Mouse (Mus musculus) erythroblast, embryonic 14.5 days (primary cell): ENCODE results near the gene Srd5a1. TPM values are rescaled to one million over a fixed set of nuclear protein-coding genes. Genes with fewer than 3 reads are reported as not detected.

Experiments
- H3K27me3 ChIP-seq: 2 replicates; pipeline ENCODE4 v1.6.1; 2012; ENCODE audit warnings: inconsistent platforms; ENCODE audit not compliant: control insufficient read depth
- H3K36me3 ChIP-seq: 2 replicates; pipeline ENCODE4 v1.6.1; 2012; ENCODE audit warnings: mild to moderate bottlenecking, inconsistent platforms; ENCODE audit not compliant: control insufficient read depth
- H3K4me1 ChIP-seq: 2 replicates; pipeline ENCODE4 v1.6.1; 2012; ENCODE audit warnings: inconsistent platforms; ENCODE audit not compliant: control insufficient read depth
- H3K4me3 ChIP-seq: replicated peaks from 2 replicates; pipeline ENCODE3; 2012; ENCODE audit warnings: moderate library complexity, mild to moderate bottlenecking, inconsistent platforms
- H3K9me3 ChIP-seq: 2 replicates; pipeline ENCODE4 v1.6.1; 2012; ENCODE audit warnings: low read length, inconsistent platforms, mixed read lengths; ENCODE audit not compliant: control insufficient read depth
- GATA1 ChIP-seq: IDR thresholded peaks from 2 replicates; pipeline ENCODE4 v1.6.1; 2012; ENCODE audit warnings: low read length, inconsistent platforms, mixed read lengths
- TAL1 ChIP-seq: IDR thresholded peaks from 3 replicates; pipeline ENCODE4 v1.6.1; 2012; ENCODE audit warnings: low read length, inconsistent platforms, mixed read lengths
- polyA plus RNA-seq: library from polyadenylated mRNA; stranded (reverse); fragments of >175 nt; gene quantifications from 2 replicates; pipeline ENCODE4 v1.2.3, GENCODE M21; 2012

Gene Srd5a1
- polyA plus RNA-seq, 1 experiment: 0.03 TPM

- peaks cover 3% of the 10 kb centered on the region for H3K4me1 ChIP-seq
- no peaks in the 10 kb centered on the region for H3K27me3 ChIP-seq
- no peak for TF ChIP-seq GATA1
- H3K4me3 ChIP-seq: no peak overlapping the region
- no peaks in the 10 kb centered on the region for H3K36me3 ChIP-seq
- H3K9me3 ChIP-seq: no peaks in the 10 kb centered on the region
Observed at GRCm38 (mm10) chr13:69554255-69554654, 57.0 kb downstream of the Srd5a1 start.

GRCm38 (mm10) chr13:69553024-69553423 lies 58.2 kb downstream of the Srd5a1 start:
- Histone ChIP-seq H3K4me1 (peaks cover 3% of the 10 kb centered on the region), H3K36me3 (no peaks in the 10 kb centered on the region), H3K4me3 (no peak overlapping the region), H3K27me3 (no peaks in the 10 kb centered on the region), H3K9me3 (no peaks in the 10 kb centered on the region)
- no peak for TF ChIP-seq GATA1
- no peak for TF ChIP-seq TAL1

- Histone ChIP-seq H3K4me1 (no peaks in the 10 kb centered on the region), H3K9me3 (no peaks in the 10 kb centered on the region), H3K4me3 (no peak overlapping the region), H3K36me3 (no peaks in the 10 kb centered on the region), H3K27me3 (no peaks in the 10 kb centered on the region)
- TF ChIP-seq GATA1 (no peak), TAL1 (no peak)
Observed at GRCm38 (mm10) chr13:69550831-69551230, 60.4 kb downstream of the Srd5a1 start.

- TF ChIP-seq TAL1 (no peak), GATA1 (no peak)
- no peaks in the 10 kb centered on the region for H3K4me1 ChIP-seq
- H3K36me3 ChIP-seq: no peaks in the 10 kb centered on the region
- no peak overlapping the region for H3K4me3 ChIP-seq
- H3K27me3 ChIP-seq: no peaks in the 10 kb centered on the region
- H3K9me3 ChIP-seq: no peaks in the 10 kb centered on the region
Observed at GRCm38 (mm10) chr13:69549980-69550379, 61.3 kb downstream of the Srd5a1 start.

- Histone ChIP-seq H3K36me3 (no peaks in the 10 kb centered on the region), H3K4me3 (no peak overlapping the region), H3K9me3 (no peaks in the 10 kb centered on the region), H3K27me3 (no peaks in the 10 kb centered on the region), H3K4me1 (no peaks in the 10 kb centered on the region)
- no peak for TF ChIP-seq GATA1
- TF ChIP-seq TAL1: no peak
Observed at GRCm38 (mm10) chr13:69547488-69548180, 63.6 kb downstream of the Srd5a1 start.

- Histone ChIP-seq H3K9me3 (no peaks in the 10 kb centered on the region), H3K4me3 (no peak overlapping the region), H3K27me3 (no peaks in the 10 kb centered on the region), H3K4me1 (peaks cover 3% of the 10 kb centered on the region), H3K36me3 (no peaks in the 10 kb centered on the region)
- TF ChIP-seq GATA1: no peak
Observed at GRCm38 (mm10) chr13:69545019-69545418, 66.2 kb downstream of the Srd5a1 start.

GRCm38 (mm10) chr13:69543595-69543994 lies 67.6 kb downstream of the Srd5a1 start:
- Histone ChIP-seq H3K27me3 (no peaks in the 10 kb centered on the region), H3K9me3 (no peaks in the 10 kb centered on the region), H3K4me3 (no peak overlapping the region), H3K36me3 (no peaks in the 10 kb centered on the region), H3K4me1 (peaks cover 6% of the 10 kb centered on the region)
- TF ChIP-seq GATA1: no peak
- TF ChIP-seq TAL1: no peak

GRCm38 (mm10) chr13:69542571-69543352 lies 68.5 kb downstream of the Srd5a1 start:
- Histone ChIP-seq H3K9me3 (no peaks in the 10 kb centered on the region), H3K27me3 (no peaks in the 10 kb centered on the region), H3K36me3 (no peaks in the 10 kb centered on the region), H3K4me1 (peaks cover 13% of the 10 kb centered on the region), H3K4me3 (no peak overlapping the region)
- no peak for TF ChIP-seq GATA1
- TF ChIP-seq TAL1: no peak

- TF ChIP-seq GATA1: no peak
- no peak for TF ChIP-seq TAL1
- no peak overlapping the region for H3K4me3 ChIP-seq
- peaks cover 13% of the 10 kb centered on the region for H3K4me1 ChIP-seq
- no peaks in the 10 kb centered on the region for H3K27me3 ChIP-seq
- H3K9me3 ChIP-seq: no peaks in the 10 kb centered on the region
- H3K36me3 ChIP-seq: no peaks in the 10 kb centered on the region
Observed at GRCm38 (mm10) chr13:69541776-69542175, 69.5 kb downstream of the Srd5a1 start.
